Mouse (Mus musculus): ENCODE data around the gene Heatr5b. TPM values are rescaled to one million over a fixed set of nuclear protein-coding genes. Genes with fewer than 3 reads are reported as not detected.
A peak's percentile ranks its signal among the peaks of the same experiment; 100 is the strongest.
"Not testable (repeated sequence)": the region's sequence is repeated elsewhere in the genome, so short reads cannot be mapped to it uniquely, and the experiment has no call there.

The Heatr5b gene
- 10 to 100 TPM; 38.6 to 43.0 TPM for total RNA-seq (2021)

- DNase-seq (ENCODE audit: low spot score) = peak; percentile 94
- intact Hi-C loops (cut with DNase I) = loop anchor here (5.0 kb wide), 3 partner anchors 82 to 102 kb away; partner anchors contain the start of genes Cebpz, Cebpzos, Ndufaf7 and Strn
These were observed at the start of gene Heatr5b, which contains the start of gene Gpatch11 for GRCm38 (mm10) chr17:78834856-78835835. Gene Heatr5b, minus strand, starts transcription at chr17:78835364. Gene Gpatch11, plus strand, starts transcription at chr17:78835567.

- DNase-seq (ENCODE audit: low spot score) = no peak
- intact Hi-C loops (cut with DNase I) = loop anchor here (2.0 kb wide), 1 partner anchor 54 kb away; the partner anchor contains the start of genes Cebpz and Ndufaf7
These were observed 48.1 kb upstream of the Heatr5b start for GRCm38 (mm10) chr17:78883291-78883690.

- peak; percentile 75 for DNase-seq (ENCODE audit: low spot score)
- intact Hi-C loops (cut with DNase I) = loop anchor here (2.0 kb wide), 1 partner anchor 54 kb away; the partner anchor contains the start of genes Cebpz and Ndufaf7
These were observed 47.4 kb upstream of the Heatr5b start, which contains the start of gene Eif2ak2 for GRCm38 (mm10) chr17:78882401-78883112. Gene Eif2ak2, minus strand, starts transcription at chr17:78882573.

- intact Hi-C loops (cut with DNase I) = loop anchor here (2.0 kb wide), 1 partner anchor 55 kb away; the partner anchor contains the start of genes Cebpz and Ndufaf7
- DNase-seq (ENCODE audit: low spot score) = no peak
These were observed 46.7 kb upstream of the Heatr5b start for GRCm38 (mm10) chr17:78881878-78882304.

- DNase-seq (ENCODE audit: low spot score) = no peak
- intact Hi-C loops (cut with DNase I) = no loop called here
These were observed 38.7 kb upstream of the Heatr5b start for GRCm38 (mm10) chr17:78873886-78874285.

- no peak for DNase-seq (ENCODE audit: low spot score)
- intact Hi-C loops (cut with DNase I) = no loop called here
These were observed 21.1 kb upstream of the Heatr5b start for GRCm38 (mm10) chr17:78856243-78856642.

GRCm38 (mm10) chr17:78842271-78842928 lies 7.2 kb upstream of the Heatr5b start:
- no peak for DNase-seq (ENCODE audit: low spot score)
- intact Hi-C loops (cut with DNase I) = no loop called here

- no peak for DNase-seq (ENCODE audit: low spot score)
- intact Hi-C loops (cut with DNase I) = loop anchor here (5.0 kb wide), 3 partner anchors 81 to 101 kb away; partner anchors contain the start of genes Cebpz, Cebpzos, Ndufaf7 and Strn
These were observed 892 bp upstream of the Heatr5b start for GRCm38 (mm10) chr17:78836056-78836455.

- no peak for DNase-seq (ENCODE audit: low spot score)
- intact Hi-C loops (cut with DNase I) = no loop called here
These were observed 10.8 kb downstream of the Heatr5b start for GRCm38 (mm10) chr17:78824346-78824745.

GRCm38 (mm10) chr17:78809582-78809981 lies 25.6 kb downstream of the Heatr5b start:
- intact Hi-C loops (cut with DNase I) = no loop called here

GRCm38 (mm10) chr17:78809019-78809418 lies 26.1 kb downstream of the Heatr5b start:
- DNase-seq (ENCODE audit: low spot score) = no peak
- intact Hi-C loops (cut with DNase I) = no loop called here

More at GRCm38 (mm10) chr17:78809582-78809981, 25.6 kb downstream of the Heatr5b start:
- DNase-seq (ENCODE audit: low spot score) = no peak

- intact Hi-C loops (cut with DNase I) = no loop called here
These were observed 37.9 kb downstream of the Heatr5b start for GRCm38 (mm10) chr17:78797222-78797621.

GRCm38 (mm10) chr17:78794390-78794789 lies 40.8 kb downstream of the Heatr5b start:
- no peak for DNase-seq (ENCODE audit: low spot score)
- intact Hi-C loops (cut with DNase I) = no loop called here

More at GRCm38 (mm10) chr17:78797222-78797621, 37.9 kb downstream of the Heatr5b start:
- DNase-seq (ENCODE audit: low spot score) = no peak

- DNase-seq (ENCODE audit: low spot score) = no peak
- intact Hi-C loops (cut with DNase I) = no loop called here
These were observed 43.0 kb downstream of the Heatr5b start for GRCm38 (mm10) chr17:78792122-78792521.

- DNase-seq (ENCODE audit: low spot score) = no peak
- intact Hi-C loops (cut with DNase I) = no loop called here
These were observed 43.5 kb downstream of the Heatr5b start for GRCm38 (mm10) chr17:78791690-78792070.

GRCm38 (mm10) chr17:78791068-78791689 lies 44.0 kb downstream of the Heatr5b start:
- intact Hi-C loops (cut with DNase I) = no loop called here

GRCm38 (mm10) chr17:78788273-78788672 lies 46.9 kb downstream of the Heatr5b start:
- intact Hi-C loops (cut with DNase I); DNase-seq (ENCODE audit: low spot score): not testable (repeated sequence)

More at GRCm38 (mm10) chr17:78791068-78791689, 44.0 kb downstream of the Heatr5b start:
- DNase-seq (ENCODE audit: low spot score) = no peak

- intact Hi-C loops (cut with DNase I) = no loop called here
These were observed 56.4 kb downstream of the Heatr5b start for GRCm38 (mm10) chr17:78778765-78779164.

GRCm38 (mm10) chr17:78772317-78772716 lies 62.8 kb downstream of the Heatr5b start:
- DNase-seq (ENCODE audit: low spot score) = no peak
- intact Hi-C loops (cut with DNase I) = no loop called here

More at GRCm38 (mm10) chr17:78778765-78779164, 56.4 kb downstream of the Heatr5b start:
- no peak for DNase-seq (ENCODE audit: low spot score)
